Mouse (Mus musculus) midbrain, embryonic 10.5 days (tissue): ENCODE measurements around the gene Itga2. TPM values are rescaled to one million over a fixed set of nuclear protein-coding genes. Genes with fewer than 3 reads are reported as not detected.

Experiments used
- DNase-seq: peaks from one replicate; pipeline ENCODE4 v3.0.0-alpha.2; 2017; ENCODE audit warnings: low spot score
- H3K27ac ChIP-seq: fragments of 300-500 bp; sonication (generic); replicated peaks from 2 replicates; pipeline ENCODE4 v1.5.1; 2016; ENCODE audit warnings: mild to moderate bottlenecking
- H3K27me3 ChIP-seq: fragments of 300-500 bp; sonication (generic); 2 replicates; pipeline ENCODE4 v1.6.1; 2016; ENCODE audit warnings: low read depth, mild to moderate bottlenecking; ENCODE audit not compliant: poor library complexity, severe bottlenecking
- H3K36me3 ChIP-seq: fragments of 300-500 bp; sonication (generic); 2 replicates; pipeline ENCODE4 v1.6.1; 2016; ENCODE audit warnings: mild to moderate bottlenecking, moderate library complexity
- H3K4me1 ChIP-seq: fragments of 300-500 bp; sonication (generic); 2 replicates; pipeline ENCODE4 v1.6.1; 2016
- H3K4me3 ChIP-seq: fragments of 300-500 bp; sonication (generic); 2 replicates; pipeline ENCODE4 v1.5.1; 2016; ENCODE audit warnings: mild to moderate bottlenecking, moderate library complexity
- H3K9me3 ChIP-seq: fragments of 300-500 bp; sonication (generic); replicated peaks from 2 replicates; pipeline ENCODE4 v1.6.1; 2016; ENCODE audit warnings: mild to moderate bottlenecking
- WGBS: fragments of 180-500 bp; shearing (Covaris S2); methylation state at CpG from one replicate; pipeline ENCODE4 v1.1.7; 2016; 5-methylcytosine and 5-hydroxymethylcytosine counted together
- polyA plus RNA-seq: library from polyadenylated mRNA; unstranded; fragments of >200 nt; fragmentation: Nextera tagmentation; extraction: Ambion mirVana; gene quantifications from 2 replicates; pipeline ENCODE4 v1.2.1, GENCODE M21; 2016

The Itga2 gene
- polyA plus RNA-seq, 1 experiment from 2014 or later: 1.7 TPM

GRCm38 (mm10) chr13:114793250-114794030, 138.5 kb downstream of the Itga2 start:
- Histone ChIP-seq H3K27ac (no peak overlapping the region), H3K9me3 (no peaks in the 10 kb centered on the region), H3K36me3 (no peaks in the 10 kb centered on the region), H3K4me1 (no peaks in the 10 kb centered on the region), H3K27me3 (no peaks in the 10 kb centered on the region), H3K4me3 (no peak overlapping the region)
- DNase-seq: peak; percentile 32
- 57% methylated on average over 6 of the region's 6 CpGs for WGBS

- Histone ChIP-seq H3K9me3 (no peaks in the 10 kb centered on the region), H3K27ac (no peak overlapping the region), H3K4me1 (no peaks in the 10 kb centered on the region), H3K36me3 (no peaks in the 10 kb centered on the region), H3K27me3 (no peaks in the 10 kb centered on the region), H3K4me3 (no peak overlapping the region)
- no peak for DNase-seq
- 85% methylated on average over 1 of the region's 1 CpGs for WGBS
Measured at GRCm38 (mm10) chr13:114791511-114791910, 140.4 kb downstream of the Itga2 start.

Other genes starting within 250 kb of the Itga2 start
- gene Mocs2, start 113.9 kb downstream of the Itga2 start, polyA plus RNA-seq: 71.3 and 77.9 TPM in 2 replicates
- 5.9 and 7.7 TPM in 2 replicates for gene Pelo, start 158.1 kb upstream of the Itga2 start, polyA plus RNA-seq
- gene Gm49395, start 169.8 kb upstream of the Itga2 start, polyA plus RNA-seq: 1.5 and 2.2 TPM in 2 replicates
- gene Itga1, start 169.9 kb upstream of the Itga2 start, polyA plus RNA-seq: 3.9 and 4.7 TPM in 2 replicates